Mouse (Mus musculus) testis, adult 2 months (tissue): ENCODE results near the gene Setd2.

Experiments
- CTCF ChIP-seq: fragments of 200-500 bp; IDR thresholded peaks from 2 replicates; pipeline ENCODE4 v1.5.1; 2012; ENCODE audit warnings: low read depth, mild to moderate bottlenecking, inconsistent platforms, low read length, moderate library complexity; ENCODE audit not compliant: control insufficient read depth, insufficient read depth, insufficient replicate concordance
- POLR2A ChIP-seq: fragments of 200-500 bp; IDR thresholded peaks from 2 replicates; pipeline ENCODE4 v1.6.1; 2012; ENCODE audit warnings: low read depth, mild to moderate bottlenecking, inconsistent platforms, low read length, moderate library complexity; ENCODE audit not compliant: control insufficient read depth

GRCm38 (mm10) chr9:110656249-110657221 is 124.1 kb downstream of the Setd2 start, which contains the start of gene Ccdc12:
- TF ChIP-seq CTCF (no peak), POLR2A (peak; percentile 80)
